Mouse (Mus musculus) liver, postnatal 0 days (tissue): Measurements from ENCODE around the gene Pappa. TPM values are rescaled to one million over a fixed set of nuclear protein-coding genes. Genes with fewer than 3 reads are reported as not detected.
A peak's percentile ranks its signal among the peaks of the same experiment; 100 is the strongest.

Source experiments
- ATAC-seq: fragments of 200-750 bp; cut with Nextera tagmentation; 2 replicates; pipeline ENCODE4 v1.8.0; 2017; ENCODE audit warnings: mild to moderate bottlenecking, moderate library complexity
- DNase-seq: peaks from one replicate; pipeline ENCODE4 v3.0.0-alpha.2; 2016
- H3K27ac ChIP-seq: fragments of 300-500 bp; sonication (generic); 2 replicates; pipeline ENCODE4 v1.5.1; 2014; ENCODE audit warnings: antibody characterized with exemption, moderate library complexity, mild to moderate bottlenecking, low read depth
- H3K27me3 ChIP-seq: fragments of 300-500 bp; sonication (generic); 2 replicates; pipeline ENCODE4 v1.6.1; 2014; ENCODE audit warnings: low read length, control low read depth, mixed read lengths; ENCODE audit not compliant: insufficient read depth
- H3K36me3 ChIP-seq: fragments of 300-500 bp; sonication (generic); replicated peaks from 2 replicates; pipeline ENCODE4 v1.6.1; 2014; ENCODE audit warnings: mild to moderate bottlenecking, control low read depth, low read length, moderate library complexity, mixed read lengths; ENCODE audit not compliant: insufficient read depth
- H3K4me1 ChIP-seq: fragments of 300-500 bp; sonication (generic); 2 replicates; pipeline ENCODE4 v1.6.1; 2014; ENCODE audit warnings: antibody characterized with exemption, mild to moderate bottlenecking, control low read depth; ENCODE audit not compliant: insufficient read depth
- H3K4me2 ChIP-seq: fragments of 300-500 bp; sonication (generic); 2 replicates; pipeline ENCODE4 v1.6.1; 2014; ENCODE audit warnings: low read depth, mild to moderate bottlenecking, low read length, moderate library complexity, mixed read lengths
- H3K4me3 ChIP-seq: fragments of 300-500 bp; sonication (generic); 2 replicates; pipeline ENCODE4 v1.5.1; 2014; ENCODE audit warnings: low read depth, low read length
- H3K9ac ChIP-seq: fragments of 300-500 bp; sonication (generic); replicated peaks from 2 replicates; pipeline ENCODE4 v1.6.1; 2014; ENCODE audit warnings: mild to moderate bottlenecking, moderate library complexity
- H3K9me3 ChIP-seq: fragments of 300-500 bp; sonication (generic); 2 replicates; pipeline ENCODE4 v1.6.1; 2016; ENCODE audit warnings: mild to moderate bottlenecking, control low read depth, low read length, mixed read lengths
- CTCF ChIP-seq: sonication (generic); IDR thresholded peaks from 2 replicates; pipeline ENCODE4 v1.5.1; 2016; ENCODE audit warnings: antibody characterized with exemption, low read depth
- EP300 ChIP-seq: IDR thresholded peaks from 2 replicates; pipeline ENCODE4 v1.6.1; 2016; ENCODE audit warnings: antibody characterized with exemption, low read depth, mild to moderate bottlenecking
- WGBS: fragments of 180-500 bp; shearing (Covaris S2); extraction: QIAGEN DNeasy Blood & Tissue Kit; methylation state at CpG from one replicate; pipeline ENCODE4 v1.1.7; 2014; ENCODE audit not compliant: insufficient replicate concordance; 5-methylcytosine and 5-hydroxymethylcytosine counted together
- polyA plus RNA-seq: library from polyadenylated mRNA; unstranded; fragments of >200 nt; fragmentation: Nextera tagmentation; extraction: Ambion mirVana; gene quantifications from 2 replicates; pipeline ENCODE4 v1.2.1, GENCODE M21; 2015

The Pappa gene
- polyA plus RNA-seq: 0.01 and 0.02 TPM in 2 replicates

- Histone ChIP-seq H3K4me1 (no peaks in the 10 kb centered on the region; the same call in 1 of the 2 replicates), H3K4me2 (peak within 1 kb of the TSS; percentile 66), H3K9ac (no peak within 1 kb of the TSS), H3K9me3 (no peaks in the 10 kb centered on the region), H3K27me3 (peaks cover 18% of the 10 kb centered on the region), H3K36me3 (no peaks in the 10 kb centered on the region), H3K27ac (no peak within 1 kb of the TSS), H3K4me3 (peak within 1 kb of the TSS; percentile 46)
- 1% methylated on average over 15 of the region's 16 CpGs for WGBS
- no peak for ATAC-seq
- TF ChIP-seq EP300: no peak
- no peak for TF ChIP-seq CTCF
- DNase-seq: no peak
Measured at GRCm38 (mm10) chr4:65123741-65124224, at the start of gene Pappa. Gene Pappa, plus strand, starts transcription at chr4:65124174.

DNA sequence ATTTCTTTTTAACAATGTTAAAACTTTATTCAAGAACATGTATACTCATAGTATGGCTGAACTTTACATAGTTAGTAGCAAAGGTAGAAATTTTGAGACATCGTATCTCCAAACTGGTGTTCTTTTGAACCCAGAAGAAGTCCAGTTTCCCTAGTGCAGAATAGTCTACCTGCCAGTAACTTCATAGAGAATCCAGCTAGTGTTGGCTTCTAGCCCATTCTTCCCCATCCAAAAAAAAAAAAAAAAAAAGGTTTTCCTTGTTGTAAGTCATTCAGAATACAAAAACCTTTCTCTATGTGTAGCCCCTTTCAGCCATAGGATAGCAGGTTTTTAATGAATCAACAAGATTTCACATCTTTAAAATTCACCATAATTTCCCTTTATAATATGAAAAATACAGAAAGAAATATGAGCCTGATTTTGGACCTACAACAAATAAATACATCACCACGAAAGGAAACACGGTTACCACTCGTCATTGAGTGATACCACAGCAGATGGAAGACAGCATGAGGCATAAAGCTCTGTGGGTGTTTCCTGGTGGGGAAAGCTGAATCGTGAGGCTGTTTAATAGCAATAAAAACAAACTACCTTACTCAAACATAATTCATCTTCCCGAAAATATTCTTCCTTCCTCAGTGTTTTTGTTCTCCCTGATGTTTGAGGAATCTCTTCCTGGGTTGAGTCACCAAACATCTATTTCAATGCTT, 45.9 kb upstream of the Pappa start:
- no peak overlapping the region for H3K4me3 ChIP-seq
- H3K27ac ChIP-seq: no peak overlapping the region
- no peak overlapping the region for H3K4me2 ChIP-seq
- TF ChIP-seq EP300: no peak
- TF ChIP-seq CTCF: no peak
- no peak for DNase-seq
- no peaks in the 10 kb centered on the region for H3K9me3 ChIP-seq
- H3K4me1 ChIP-seq: no peaks in the 10 kb centered on the region
- no peak for ATAC-seq
- H3K27me3 ChIP-seq: no peaks in the 10 kb centered on the region
- 76% methylated on average over 6 of the region's 6 CpGs for WGBS
- H3K36me3 ChIP-seq: no peaks in the 10 kb centered on the region
- H3K9ac ChIP-seq: no peak overlapping the region

DNA sequence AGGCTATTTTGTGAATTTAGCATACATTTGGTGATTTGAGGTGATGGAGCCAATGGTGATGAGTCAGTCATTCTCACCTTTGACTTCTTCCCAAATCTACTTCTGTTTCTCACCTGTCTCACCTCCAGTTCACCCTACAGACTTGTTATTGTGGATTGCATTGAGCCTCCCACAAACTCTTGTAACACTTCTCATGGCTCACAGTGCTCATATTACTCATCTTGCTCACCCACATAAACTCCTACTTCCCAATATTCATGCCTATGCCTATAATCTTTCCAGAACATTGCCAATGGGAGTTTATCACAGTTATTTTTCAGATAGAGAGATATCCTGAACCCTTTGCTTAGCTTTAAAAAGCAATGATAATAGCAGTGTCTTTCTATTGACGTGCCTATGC, 37.1 kb upstream of the Pappa start:
- H3K4me1 ChIP-seq: no peaks in the 10 kb centered on the region

DNA sequence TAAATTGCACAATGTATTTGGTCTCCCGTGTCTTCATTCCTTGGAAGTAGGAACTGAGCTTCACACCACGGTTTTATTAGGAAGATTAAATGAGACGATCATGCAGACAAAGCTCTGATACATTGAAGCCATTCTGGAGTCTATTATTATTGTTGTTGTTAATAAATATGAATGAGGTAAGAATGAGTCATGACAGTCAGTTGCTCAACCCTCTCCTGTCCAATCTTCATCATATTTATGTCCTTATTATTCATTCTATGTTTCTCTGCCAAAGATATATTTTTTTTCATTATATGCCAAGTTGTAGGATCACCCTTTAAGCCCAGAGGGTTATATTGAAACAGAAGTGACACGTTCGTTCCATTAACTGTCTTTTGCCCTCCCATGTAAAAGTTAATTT, 36.4 kb upstream of the Pappa start:
- H3K36me3 ChIP-seq: no peaks in the 10 kb centered on the region
- H3K4me3 ChIP-seq: no peak overlapping the region
- H3K4me1 ChIP-seq: no peaks in the 10 kb centered on the region
- TF ChIP-seq CTCF (no peak), EP300 (no peak)
- no peaks in the 10 kb centered on the region for H3K27me3 ChIP-seq
- ATAC-seq: no peak
- no peak overlapping the region for H3K27ac ChIP-seq
- no peak overlapping the region for H3K4me2 ChIP-seq
- H3K9ac ChIP-seq: no peak overlapping the region
- 71% methylated on average over 5 of the region's 5 CpGs for WGBS
- no peaks in the 10 kb centered on the region for H3K9me3 ChIP-seq
- DNase-seq: no peak

More for the DNA sequence above, 37.1 kb upstream of the Pappa start:
- DNase-seq (no peak), ATAC-seq (no peak)
- no peaks in the 10 kb centered on the region for H3K36me3 ChIP-seq
- TF ChIP-seq CTCF (no peak), EP300 (no peak)
- no peaks in the 10 kb centered on the region for H3K9me3 ChIP-seq
- H3K27ac ChIP-seq: no peak overlapping the region
- no peak overlapping the region for H3K4me3 ChIP-seq
- H3K9ac ChIP-seq: no peak overlapping the region
- no peaks in the 10 kb centered on the region for H3K27me3 ChIP-seq
- H3K4me2 ChIP-seq: no peak overlapping the region
- 68% methylated on average over 1 of the region's 1 CpGs for whole genome bisulfite sequencing

GRCm38 (mm10) chr4:65092191-65092590, 31.8 kb upstream of the Pappa start:
- no peak for TF ChIP-seq EP300
- peak; percentile 30 for TF ChIP-seq CTCF
- Histone ChIP-seq H3K4me2 (no peak overlapping the region), H3K9me3 (no peaks in the 10 kb centered on the region), H3K4me3 (no peak overlapping the region), H3K4me1 (no peaks in the 10 kb centered on the region), H3K27me3 (no peaks in the 10 kb centered on the region), H3K36me3 (no peaks in the 10 kb centered on the region), H3K9ac (no peak overlapping the region), H3K27ac (no peak overlapping the region)
- DNase-seq (no peak), ATAC-seq (no peak)
- 4% methylated on average over 1 of the region's 1 CpGs for WGBS

- no peak overlapping the region for H3K4me2 ChIP-seq
- H3K4me1 ChIP-seq: no peaks in the 10 kb centered on the region
- peaks cover 15% of the 10 kb centered on the region for H3K27me3 ChIP-seq
- no peak overlapping the region for H3K27ac ChIP-seq
- no peak for TF ChIP-seq EP300
- peak; percentile 30; the same call in 1 of the 2 replicates for TF ChIP-seq CTCF
- DNase-seq (no peak), ATAC-seq (no peak)
- 34% methylated on average over 1 of the region's 1 CpGs for WGBS
- H3K4me3 ChIP-seq: no peak overlapping the region
- H3K36me3 ChIP-seq: no peaks in the 10 kb centered on the region
- no peaks in the 10 kb centered on the region for H3K9me3 ChIP-seq
- no peak overlapping the region for H3K9ac ChIP-seq
Measured at GRCm38 (mm10) chr4:65120329-65120728, 3.6 kb upstream of the Pappa start.

- H3K4me3 ChIP-seq: no peak overlapping the region
- H3K4me1 ChIP-seq: no peaks in the 10 kb centered on the region; the same call in 1 of the 2 replicates
- H3K36me3 ChIP-seq: no peaks in the 10 kb centered on the region
- DNase-seq (no peak), ATAC-seq (no peak)
- no peaks in the 10 kb centered on the region for H3K9me3 ChIP-seq
- H3K9ac ChIP-seq: no peak overlapping the region
- no peak overlapping the region for H3K4me2 ChIP-seq
- H3K27me3 ChIP-seq: peaks cover 18% of the 10 kb centered on the region
- no peak overlapping the region for H3K27ac ChIP-seq
- TF ChIP-seq CTCF: peak; percentile 39
- no peak for TF ChIP-seq EP300
- WGBS: 3% methylated on average over 2 of the region's 2 CpGs
Measured at GRCm38 (mm10) chr4:65122841-65123240, 1.1 kb upstream of the Pappa start.
